Mouse (Mus musculus) intestine, embryonic 15.5 days (tissue): ENCODE measurements around the gene Cdh13. TPM values are rescaled to one million over a fixed set of nuclear protein-coding genes. Genes with fewer than 3 reads are reported as not detected.

Source experiments
- ATAC-seq: fragments of 200-750 bp; cut with Nextera tagmentation; 2 replicates; pipeline ENCODE4 v1.8.0; 2017; ENCODE audit warnings: moderate TSS enrichment, moderate library complexity
- H3K27ac ChIP-seq: fragments of 300-500 bp; sonication (generic); 2 replicates; pipeline ENCODE4 v1.5.1; 2015; ENCODE audit warnings: mild to moderate bottlenecking, inconsistent platforms
- H3K27me3 ChIP-seq: fragments of 300-500 bp; sonication (generic); replicated peaks from 2 replicates; pipeline ENCODE4 v1.6.1; 2015; ENCODE audit warnings: inconsistent platforms
- H3K36me3 ChIP-seq: fragments of 300-500 bp; sonication (generic); 2 replicates; pipeline ENCODE4 v1.6.1; 2015; ENCODE audit warnings: inconsistent platforms
- H3K4me1 ChIP-seq: fragments of 300-500 bp; sonication (generic); replicated peaks from 2 replicates; pipeline ENCODE4 v1.6.1; 2015; ENCODE audit warnings: inconsistent platforms
- H3K4me2 ChIP-seq: fragments of 300-500 bp; sonication (generic); replicated peaks from 2 replicates; pipeline ENCODE4 v1.6.1; 2015; ENCODE audit warnings: mild to moderate bottlenecking, inconsistent platforms
- H3K4me3 ChIP-seq: fragments of 300-500 bp; sonication (generic); replicated peaks from 2 replicates; pipeline ENCODE4 v1.5.1; 2015; ENCODE audit warnings: inconsistent platforms
- H3K9ac ChIP-seq: fragments of 300-500 bp; sonication (generic); 2 replicates; pipeline ENCODE4 v1.6.1; 2015; ENCODE audit warnings: inconsistent platforms
- H3K9me3 ChIP-seq: fragments of 300-500 bp; sonication (generic); 2 replicates; pipeline ENCODE4 v1.6.1; 2016; ENCODE audit warnings: inconsistent platforms
- WGBS: fragments of 180-500 bp; shearing (Covaris S2); methylation state at CpG from one replicate; pipeline ENCODE4 v1.1.7; 2015; 5-methylcytosine and 5-hydroxymethylcytosine counted together
- polyA plus RNA-seq: library from polyadenylated mRNA; unstranded; fragments of >200 nt; fragmentation: Nextera tagmentation; extraction: Ambion mirVana; gene quantifications from 2 replicates; pipeline ENCODE4 v1.2.1, GENCODE M21; 2015

The Cdh13 gene
- polyA plus RNA-seq, 1 experiment from 2014 or later = 6.5 TPM

- WGBS = 92% methylated on average over 7 of the region's 7 CpGs
- no peaks in the 10 kb centered on the region for H3K27me3 ChIP-seq
- H3K27ac ChIP-seq = no peak overlapping the region
- H3K4me3 ChIP-seq = no peak overlapping the region
- no peak overlapping the region for H3K4me2 ChIP-seq
- no peaks in the 10 kb centered on the region for H3K4me1 ChIP-seq
- no peak for ATAC-seq
- H3K9ac ChIP-seq = no peak overlapping the region
- no peaks in the 10 kb centered on the region for H3K9me3 ChIP-seq
- H3K36me3 ChIP-seq = no peaks in the 10 kb centered on the region
Measured at GRCm38 (mm10) chr8:118357596-118357995, 74.1 kb downstream of the Cdh13 start.

- Histone ChIP-seq H3K4me1 (0 out of 2 replicates have a peak, but pooled peaks cover 3% of the 10 kb centered on the region), H3K9me3 (no peaks in the 10 kb centered on the region), H3K27ac (no peak overlapping the region), H3K4me3 (no peak overlapping the region), H3K36me3 (no peaks in the 10 kb centered on the region), H3K9ac (no peak overlapping the region), H3K4me2 (no peak overlapping the region), H3K27me3 (no peaks in the 10 kb centered on the region)
- ATAC-seq = no peak
- 65% methylated on average over 3 of the region's 3 CpGs for WGBS
Measured at GRCm38 (mm10) chr8:118363781-118364180, 80.2 kb downstream of the Cdh13 start.

- 84% methylated on average over 3 of the region's 3 CpGs for WGBS
- no peak overlapping the region for H3K4me3 ChIP-seq
Measured at GRCm38 (mm10) chr8:118373092-118373491, 89.6 kb downstream of the Cdh13 start.

GRCm38 (mm10) chr8:118374738-118375137, 91.2 kb downstream of the Cdh13 start:
- H3K4me2 ChIP-seq = no peak overlapping the region
- no peak overlapping the region for H3K27ac ChIP-seq
- H3K9me3 ChIP-seq = no peaks in the 10 kb centered on the region
- no peak overlapping the region for H3K4me3 ChIP-seq
- H3K4me1 ChIP-seq = no peaks in the 10 kb centered on the region
- 46% methylated on average over 6 of the region's 6 CpGs for WGBS
- H3K9ac ChIP-seq = no peak overlapping the region
- ATAC-seq = no peak
- no peaks in the 10 kb centered on the region for H3K36me3 ChIP-seq
- H3K27me3 ChIP-seq = no peaks in the 10 kb centered on the region

More at GRCm38 (mm10) chr8:118373092-118373491, 89.6 kb downstream of the Cdh13 start:
- no peak overlapping the region for H3K27ac ChIP-seq
- H3K4me2 ChIP-seq = no peak overlapping the region
- H3K27me3 ChIP-seq = no peaks in the 10 kb centered on the region
- no peak overlapping the region for H3K9ac ChIP-seq
- no peaks in the 10 kb centered on the region for H3K4me1 ChIP-seq
- H3K36me3 ChIP-seq = no peaks in the 10 kb centered on the region
- no peaks in the 10 kb centered on the region for H3K9me3 ChIP-seq
- ATAC-seq = no peak

GRCm38 (mm10) chr8:118376791-118377190, 93.3 kb downstream of the Cdh13 start:
- Histone ChIP-seq H3K4me3 (no peak overlapping the region), H3K4me2 (no peak overlapping the region), H3K9me3 (no peaks in the 10 kb centered on the region), H3K27me3 (no peaks in the 10 kb centered on the region), H3K27ac (no peak overlapping the region), H3K36me3 (no peaks in the 10 kb centered on the region), H3K9ac (no peak overlapping the region), H3K4me1 (no peaks in the 10 kb centered on the region)
- 33% methylated on average over 3 of the region's 3 CpGs for WGBS
- no peak for ATAC-seq

GRCm38 (mm10) chr8:118378985-118379384, 95.5 kb downstream of the Cdh13 start:
- Histone ChIP-seq H3K4me1 (no peaks in the 10 kb centered on the region), H3K4me3 (no peak overlapping the region), H3K27ac (no peak overlapping the region), H3K9ac (no peak overlapping the region), H3K9me3 (no peaks in the 10 kb centered on the region), H3K36me3 (no peaks in the 10 kb centered on the region), H3K4me2 (no peak overlapping the region), H3K27me3 (no peaks in the 10 kb centered on the region)
- ATAC-seq = no peak
- WGBS = 81% methylated on average over 8 of the region's 8 CpGs

GRCm38 (mm10) chr8:118379657-118380056, 96.1 kb downstream of the Cdh13 start:
- ATAC-seq = no peak

GRCm38 (mm10) chr8:118380058-118380457, 96.5 kb downstream of the Cdh13 start:
- no peak for ATAC-seq
- Histone ChIP-seq H3K27ac (no peak overlapping the region), H3K27me3 (no peaks in the 10 kb centered on the region), H3K4me1 (no peaks in the 10 kb centered on the region), H3K4me3 (no peak overlapping the region), H3K9me3 (no peaks in the 10 kb centered on the region), H3K36me3 (no peaks in the 10 kb centered on the region), H3K9ac (no peak overlapping the region), H3K4me2 (no peak overlapping the region)
- WGBS = 79% methylated on average over 8 of the region's 8 CpGs

More at GRCm38 (mm10) chr8:118379657-118380056, 96.1 kb downstream of the Cdh13 start:
- no peak overlapping the region for H3K9ac ChIP-seq
- H3K4me1 ChIP-seq = no peaks in the 10 kb centered on the region
- no peak overlapping the region for H3K4me2 ChIP-seq
- no peaks in the 10 kb centered on the region for H3K27me3 ChIP-seq
- H3K36me3 ChIP-seq = no peaks in the 10 kb centered on the region
- H3K4me3 ChIP-seq = no peak overlapping the region
- no peaks in the 10 kb centered on the region for H3K9me3 ChIP-seq
- WGBS = 51% methylated on average over 3 of the region's 3 CpGs
- H3K27ac ChIP-seq = no peak overlapping the region

GRCm38 (mm10) chr8:118380782-118381181, 97.2 kb downstream of the Cdh13 start:
- 63% methylated on average over 9 of the region's 9 CpGs for WGBS

GRCm38 (mm10) chr8:118381641-118382040, 98.1 kb downstream of the Cdh13 start:
- no peaks in the 10 kb centered on the region for H3K27me3 ChIP-seq
- no peaks in the 10 kb centered on the region for H3K9me3 ChIP-seq
- no peak overlapping the region for H3K4me3 ChIP-seq
- no peak overlapping the region for H3K9ac ChIP-seq
- H3K36me3 ChIP-seq = no peaks in the 10 kb centered on the region
- 90% methylated on average over 7 of the region's 7 CpGs for WGBS
- no peaks in the 10 kb centered on the region for H3K4me1 ChIP-seq
- no peak overlapping the region for H3K4me2 ChIP-seq
- no peak overlapping the region for H3K27ac ChIP-seq
- ATAC-seq = no peak

More at GRCm38 (mm10) chr8:118380782-118381181, 97.2 kb downstream of the Cdh13 start:
- Histone ChIP-seq H3K9ac (no peak overlapping the region), H3K4me3 (no peak overlapping the region), H3K4me2 (no peak overlapping the region), H3K36me3 (no peaks in the 10 kb centered on the region), H3K27me3 (no peaks in the 10 kb centered on the region), H3K27ac (no peak overlapping the region), H3K9me3 (no peaks in the 10 kb centered on the region), H3K4me1 (no peaks in the 10 kb centered on the region)
- no peak for ATAC-seq

- H3K4me1 ChIP-seq = no peaks in the 10 kb centered on the region
- ATAC-seq = no peak
- no peaks in the 10 kb centered on the region for H3K9me3 ChIP-seq
- H3K9ac ChIP-seq = no peak overlapping the region
- H3K27ac ChIP-seq = no peak overlapping the region
- no peaks in the 10 kb centered on the region for H3K36me3 ChIP-seq
- 90% methylated on average over 5 of the region's 5 CpGs for WGBS
- no peak overlapping the region for H3K4me3 ChIP-seq
- H3K4me2 ChIP-seq = no peak overlapping the region
- no peaks in the 10 kb centered on the region for H3K27me3 ChIP-seq
Measured at GRCm38 (mm10) chr8:118384314-118384713, 100.8 kb downstream of the Cdh13 start.

- no peak overlapping the region for H3K4me3 ChIP-seq
- 78% methylated on average over 3 of the region's 3 CpGs for WGBS
- ATAC-seq = no peak
- H3K4me2 ChIP-seq = no peak overlapping the region
- H3K27ac ChIP-seq = no peak overlapping the region
- H3K36me3 ChIP-seq = no peaks in the 10 kb centered on the region
- H3K27me3 ChIP-seq = no peaks in the 10 kb centered on the region
- no peak overlapping the region for H3K9ac ChIP-seq
- no peaks in the 10 kb centered on the region for H3K9me3 ChIP-seq
- H3K4me1 ChIP-seq = no peaks in the 10 kb centered on the region
Measured at GRCm38 (mm10) chr8:118389456-118389855, 105.9 kb downstream of the Cdh13 start.

- no peak for ATAC-seq
- Histone ChIP-seq H3K9ac (no peak overlapping the region), H3K36me3 (no peaks in the 10 kb centered on the region), H3K27ac (no peak overlapping the region), H3K4me1 (no peaks in the 10 kb centered on the region), H3K27me3 (no peaks in the 10 kb centered on the region), H3K9me3 (no peaks in the 10 kb centered on the region), H3K4me2 (no peak overlapping the region), H3K4me3 (no peak overlapping the region)
- 70% methylated on average over 7 of the region's 7 CpGs for WGBS
Measured at GRCm38 (mm10) chr8:118393909-118394650, 110.5 kb downstream of the Cdh13 start.
